Comparison of ENCODE assay signal across 29 mouse cellular contexts in genomic region chr10:97584176-97584575, GRCm38 (mm10). TPM values are rescaled to one million over a fixed set of nuclear protein-coding genes. Genes with fewer than 3 reads are reported as not detected.
DNase-seq lines count a peak whose midpoint lies in the region; ATAC-seq and TF ChIP-seq lines count a peak whose summit lies in the region.
"Had no signal": no experiment of that assay in that cellular context is flagged by ENCODE, and none has a peak within 500 bp of the region (broad histone marks: within the 10 kb centered on the region; RNA-seq: fewer than 3 reads in every experiment).

No protein-coding gene starts in this region.

- TF ChIP-seq CTCF in gastrocnemius, adult 2 months (IDR thresholded peaks at IDR 0.05): no peak

- no peak overlapping the region for H3K4me3 ChIP-seq in gastrocnemius, adult 2 months
- H3K4me3 ChIP-seq: forebrain, embryonic 15.5 days; hindbrain, embryonic 12.5 days; limb, embryonic 13.5 days; liver, embryonic 13.5 days; midbrain, embryonic 10.5 days had no signal

- no peak for ATAC-seq in activated CD4-positive, CD25-positive, alpha-beta regulatory T cell, adult 4 months
- no peak for ATAC-seq in megakaryocyte-erythroid progenitor cell, adult 5-6 weeks (replicated peaks; ENCODE audit: low FRiP score, low TSS enrichment, poor library complexity, severe bottlenecking)
- ATAC-seq: forebrain, embryonic 15.5 days; inflammation-experienced regulatory T-cells, adult 6 months had no signal

- intact Hi-C loops in gastrocnemius, adult 2 months (cut with DNase I): no loop called here

- peak overlapping the region; percentile 43 for H3K27ac ChIP-seq in gastrocnemius, adult 2 months
- H3K27ac ChIP-seq: forebrain, embryonic 15.5 days; hindbrain, embryonic 12.5 days; limb, embryonic 13.5 days; liver, embryonic 13.5 days; midbrain, embryonic 10.5 days had no signal

- DNase-seq in gastrocnemius, adult 2 months: no peak
- no peak for DNase-seq in gastrocnemius, adult 8-10 months (ENCODE audit: low spot score in 2 of 2)
- DNase-seq in layer of hippocampus, adult 9-11 months: peak; percentile 6
- DNase-seq in layer of hippocampus, adult 11-12 months (ENCODE audit: low spot score): no peak
- peak; percentile 18 for DNase-seq in brain, adult 2 months (ENCODE audit: low read depth, low spot score)
- peak; percentile 6 for DNase-seq in mesoderm, embryonic 11.5 days (ENCODE audit: low read depth, low spot score)
- DNase-seq: adrenal gland, postnatal 14 days; cerebellum, adult 11-12 months; cerebellum, postnatal 14 days; kidney, adult 2 months; kidney, postnatal 36 days; liver, embryonic 13.5 days; lung, postnatal 36 days; right cerebral cortex, postnatal 25 days; thymus, postnatal 36 days had no signal

RNA-seq across cellular contexts. Expression of gene Lum, which starts 19.2 kb away (rescaled TPM):
- 10 to 100 TPM in 1 of 2 experiments, 1 to 10 TPM in 1; 7.4 to 22.7 TPM for total RNA-seq in gastrocnemius, adult 2 months (2021)
- total RNA-seq in gastrocnemius, adult 8-10 months (2022): 10 to 100 TPM; 11.3 to 14.1 (median 12.0) TPM
- polyA plus RNA-seq in activated CD4-positive, CD25-positive, alpha-beta regulatory T cell, adult 4 months (2017; shearing (Covaris generic)): not detected
- total RNA-seq in megakaryocyte-erythroid progenitor cell, adult 5-6 weeks (2014; fragmentation: Nextera tagmentation): not detected in 2 replicates
- not detected in 2 replicates for total RNA-seq in megakaryocyte-erythroid progenitor cell, adult 5-6 weeks (2017)
- total RNA-seq: neutrophil, adult 5-6 weeks had no signal
- polyA plus RNA-seq: inflammation-experienced regulatory T-cells, adult 6 months had no signal

RNA-seq across cellular contexts. Expression of gene Kera, which starts 22.5 kb away (rescaled TPM):
- 10 to 100 TPM in 1 of 2 experiments, 1 to 10 TPM in 1; 4.0 to 28.1 TPM for total RNA-seq in gastrocnemius, adult 2 months (2021)
- 1 to 10 TPM in 3 of 4 experiments, under 1 TPM in 1; 0.75 to 4.0 (median 2.0) TPM for total RNA-seq in gastrocnemius, adult 8-10 months (2022)
- not detected for polyA plus RNA-seq in activated CD4-positive, CD25-positive, alpha-beta regulatory T cell, adult 4 months (2017; shearing (Covaris generic))
- not detected in 2 replicates for total RNA-seq in megakaryocyte-erythroid progenitor cell, adult 5-6 weeks (2014; fragmentation: Nextera tagmentation)
- total RNA-seq in megakaryocyte-erythroid progenitor cell, adult 5-6 weeks (2017): not detected in 2 replicates
- total RNA-seq: adrenal gland, postnatal 14 days; left cerebral cortex, postnatal 10 days; midbrain, postnatal 0 days; neutrophil, adult 5-6 weeks had no signal
- polyA plus RNA-seq: forebrain, embryonic 15.5 days; heart, embryonic 14.5 days; inflammation-experienced regulatory T-cells, adult 6 months; kidney, adult 2 months; midbrain, embryonic 10.5 days; midbrain, postnatal 0 days; spleen, adult 2 months; testis, adult 2 months had no signal

RNA-seq across cellular contexts. Expression of gene Epyc, which starts 59.7 kb away (rescaled TPM):
- under 1 TPM in 1 of 2 experiments, not detected in 1; 0.14 TPM for total RNA-seq in gastrocnemius, adult 2 months (2021)
- total RNA-seq in gastrocnemius, adult 8-10 months (2022): not detected
- polyA plus RNA-seq in activated CD4-positive, CD25-positive, alpha-beta regulatory T cell, adult 4 months (2017; shearing (Covaris generic)): not detected
- not detected in 2 replicates for total RNA-seq in megakaryocyte-erythroid progenitor cell, adult 5-6 weeks (2014; fragmentation: Nextera tagmentation)
- not detected in 2 replicates for total RNA-seq in megakaryocyte-erythroid progenitor cell, adult 5-6 weeks (2017)
- total RNA-seq: layer of hippocampus, postnatal 25 days; neutrophil, adult 5-6 weeks had no signal
- polyA plus RNA-seq: inflammation-experienced regulatory T-cells, adult 6 months; liver, embryonic 13.5 days; spleen, adult 2 months had no signal

Comparison
In these comparisons a context has a peak if more than half of its experiments do, and no peak if none do; other contexts are left out.
1. DNase-seq: peak in layer of hippocampus, adult 9-11 months (single experiment), brain, adult 2 months (single experiment) and mesoderm, embryonic 11.5 days (single experiment); none in gastrocnemius, adult 2 months (single experiment), gastrocnemius, adult 8-10 months (0 of 2) and layer of hippocampus, adult 11-12 months (single experiment).
2. RNA of gene Lum, which starts 19.2 kb away (total RNA-seq): 7.4 to 22.7 TPM in gastrocnemius, adult 2 months and 11.3 to 14.1 TPM in gastrocnemius, adult 8-10 months; not detected in megakaryocyte-erythroid progenitor cell, adult 5-6 weeks; every median in the first group is over 4 times any median in the second.